Mouse (Mus musculus) liver, embryonic 15.5 days (tissue): Measurements from ENCODE around the gene Mas1. TPM values are rescaled to one million over a fixed set of nuclear protein-coding genes. Genes with fewer than 3 reads are reported as not detected.
A peak's percentile ranks its signal among the peaks of the same experiment; 100 is the strongest.

Experiments
- ATAC-seq: fragments of 200-750 bp; cut with Nextera tagmentation; 2 replicates; pipeline ENCODE4 v1.8.0; 2017; ENCODE audit warnings: moderate number of reproducible peaks, mild to moderate bottlenecking, moderate library complexity; ENCODE audit not compliant: insufficient read depth
- H3K27ac ChIP-seq: fragments of 300-500 bp; sonication (generic); replicated peaks from 2 replicates; pipeline ENCODE4 v1.5.1; 2015; ENCODE audit warnings: mild to moderate bottlenecking, inconsistent platforms
- H3K27me3 ChIP-seq: fragments of 300-500 bp; sonication (generic); 2 replicates; pipeline ENCODE4 v1.6.1; 2015; ENCODE audit warnings: mild to moderate bottlenecking, inconsistent platforms
- H3K36me3 ChIP-seq: fragments of 300-500 bp; sonication (generic); replicated peaks from 2 replicates; pipeline ENCODE4 v1.6.1; 2015; ENCODE audit warnings: moderate library complexity, mild to moderate bottlenecking, inconsistent platforms
- H3K4me1 ChIP-seq: fragments of 300-500 bp; sonication (generic); replicated peaks from 2 replicates; pipeline ENCODE4 v1.6.1; 2015; ENCODE audit warnings: inconsistent platforms
- H3K4me2 ChIP-seq: fragments of 300-500 bp; sonication (generic); 2 replicates; pipeline ENCODE4 v1.6.1; 2015; ENCODE audit warnings: moderate library complexity, mild to moderate bottlenecking, inconsistent platforms
- H3K4me3 ChIP-seq: fragments of 300-500 bp; sonication (generic); replicated peaks from 2 replicates; pipeline ENCODE4 v1.5.1; 2015; ENCODE audit warnings: mild to moderate bottlenecking, inconsistent platforms
- H3K9ac ChIP-seq: fragments of 300-500 bp; sonication (generic); 2 replicates; pipeline ENCODE4 v1.6.1; 2015; ENCODE audit warnings: moderate library complexity, mild to moderate bottlenecking, inconsistent platforms
- H3K9me3 ChIP-seq: fragments of 300-500 bp; sonication (generic); replicated peaks from 2 replicates; pipeline ENCODE4 v1.6.1; 2016; ENCODE audit warnings: inconsistent platforms
- WGBS: fragments of 180-500 bp; shearing (Covaris S2); methylation state at CpG from one replicate; pipeline ENCODE4 v1.1.7; 2015; ENCODE audit warnings: mixed read lengths; ENCODE audit not compliant: insufficient replicate concordance; 5-methylcytosine and 5-hydroxymethylcytosine counted together
- polyA plus RNA-seq: library from polyadenylated mRNA; unstranded; fragments of >200 nt; fragmentation: Nextera tagmentation; extraction: Ambion mirVana; gene quantifications from 2 replicates; pipeline ENCODE4 v1.2.1, GENCODE M21; 2015

The Mas1 gene
- polyA plus RNA-seq, 1 experiment from 2014 or later: 0.33 TPM

- ATAC-seq: no peak
- H3K27me3 ChIP-seq: peaks cover 6% of the 10 kb centered on the region
- H3K9ac ChIP-seq: no peak overlapping the region
- H3K36me3 ChIP-seq: no peaks in the 10 kb centered on the region
- no peak overlapping the region for H3K27ac ChIP-seq
- no peak overlapping the region for H3K4me2 ChIP-seq
- H3K4me3 ChIP-seq: no peak overlapping the region
- no peaks in the 10 kb centered on the region for H3K4me1 ChIP-seq
- no peaks in the 10 kb centered on the region for H3K9me3 ChIP-seq
- 66% methylated on average over 5 of the region's 5 CpGs for WGBS
Observed at GRCm38 (mm10) chr17:12846474-12846873, 21.5 kb downstream of the Mas1 start.

GRCm38 (mm10) chr17:12845862-12846261 lies 22.1 kb downstream of the Mas1 start:
- 36% methylated on average over 5 of the region's 5 CpGs for WGBS
- no peak overlapping the region for H3K9ac ChIP-seq
- H3K27ac ChIP-seq: no peak overlapping the region
- no peak for ATAC-seq
- no peak overlapping the region for H3K4me3 ChIP-seq
- H3K4me2 ChIP-seq: no peak overlapping the region
- no peaks in the 10 kb centered on the region for H3K36me3 ChIP-seq
- peaks cover 6% of the 10 kb centered on the region for H3K27me3 ChIP-seq
- no peaks in the 10 kb centered on the region for H3K4me1 ChIP-seq
- H3K9me3 ChIP-seq: no peaks in the 10 kb centered on the region

GRCm38 (mm10) chr17:12844540-12844939 lies 23.4 kb downstream of the Mas1 start:
- Histone ChIP-seq H3K4me1 (no peaks in the 10 kb centered on the region), H3K4me3 (no peak overlapping the region), H3K27me3 (peaks cover 6% of the 10 kb centered on the region), H3K36me3 (no peaks in the 10 kb centered on the region), H3K9ac (no peak overlapping the region), H3K27ac (no peak overlapping the region), H3K4me2 (no peak overlapping the region), H3K9me3 (no peaks in the 10 kb centered on the region)
- 73% methylated on average over 4 of the region's 4 CpGs for WGBS
- ATAC-seq: no peak

- Histone ChIP-seq H3K4me2 (no peak overlapping the region), H3K36me3 (no peaks in the 10 kb centered on the region), H3K27ac (no peak overlapping the region), H3K27me3 (peaks cover 6% of the 10 kb centered on the region), H3K9me3 (no peaks in the 10 kb centered on the region), H3K9ac (no peak overlapping the region), H3K4me1 (no peaks in the 10 kb centered on the region), H3K4me3 (no peak overlapping the region)
- WGBS: 37% methylated on average over 6 of the region's 6 CpGs
- ATAC-seq: no peak
Observed at GRCm38 (mm10) chr17:12843826-12844225, 24.1 kb downstream of the Mas1 start.

GRCm38 (mm10) chr17:12839475-12840267 lies 28.3 kb downstream of the Mas1 start:
- Histone ChIP-seq H3K36me3 (no peaks in the 10 kb centered on the region), H3K9me3 (no peaks in the 10 kb centered on the region), H3K9ac (no peak overlapping the region), H3K4me2 (no peak overlapping the region), H3K4me3 (no peak overlapping the region), H3K4me1 (no peaks in the 10 kb centered on the region), H3K27ac (no peak overlapping the region), H3K27me3 (no peaks in the 10 kb centered on the region)
- WGBS: 57% methylated on average over 10 of the region's 10 CpGs
- ATAC-seq: no peak

- Histone ChIP-seq H3K4me1 (no peaks in the 10 kb centered on the region), H3K4me3 (no peak overlapping the region), H3K27ac (no peak overlapping the region), H3K27me3 (no peaks in the 10 kb centered on the region), H3K4me2 (no peak overlapping the region), H3K36me3 (no peaks in the 10 kb centered on the region), H3K9me3 (no peaks in the 10 kb centered on the region), H3K9ac (no peak overlapping the region)
- ATAC-seq: no peak
- WGBS: 71% methylated on average over 5 of the region's 5 CpGs
Observed at GRCm38 (mm10) chr17:12835738-12836137, 32.2 kb downstream of the Mas1 start.

GRCm38 (mm10) chr17:12834826-12835225 lies 33.1 kb downstream of the Mas1 start:
- Histone ChIP-seq H3K9ac (no peak overlapping the region), H3K4me1 (no peaks in the 10 kb centered on the region), H3K9me3 (no peaks in the 10 kb centered on the region), H3K27me3 (no peaks in the 10 kb centered on the region), H3K4me2 (no peak overlapping the region), H3K27ac (no peak overlapping the region), H3K4me3 (no peak overlapping the region), H3K36me3 (no peaks in the 10 kb centered on the region)
- 47% methylated on average over 3 of the region's 3 CpGs for WGBS
- ATAC-seq: no peak

GRCm38 (mm10) chr17:12834317-12834716 lies 33.6 kb downstream of the Mas1 start:
- H3K27ac ChIP-seq: no peak overlapping the region
- no peak overlapping the region for H3K4me2 ChIP-seq
- no peak overlapping the region for H3K9ac ChIP-seq
- 52% methylated on average over 3 of the region's 3 CpGs for WGBS
- H3K4me1 ChIP-seq: no peaks in the 10 kb centered on the region
- H3K36me3 ChIP-seq: no peaks in the 10 kb centered on the region
- H3K27me3 ChIP-seq: no peaks in the 10 kb centered on the region
- no peak for ATAC-seq
- H3K4me3 ChIP-seq: no peak overlapping the region
- no peaks in the 10 kb centered on the region for H3K9me3 ChIP-seq

GRCm38 (mm10) chr17:12832657-12833056 lies 35.3 kb downstream of the Mas1 start:
- H3K27ac ChIP-seq: no peak overlapping the region
- ATAC-seq: no peak
- no peak overlapping the region for H3K4me2 ChIP-seq
- no peak overlapping the region for H3K4me3 ChIP-seq
- no peaks in the 10 kb centered on the region for H3K9me3 ChIP-seq
- no peak overlapping the region for H3K9ac ChIP-seq
- 66% methylated on average over 4 of the region's 4 CpGs for WGBS
- H3K36me3 ChIP-seq: no peaks in the 10 kb centered on the region
- no peaks in the 10 kb centered on the region for H3K27me3 ChIP-seq
- no peaks in the 10 kb centered on the region for H3K4me1 ChIP-seq

- Histone ChIP-seq H3K4me2 (no peak overlapping the region), H3K27ac (no peak overlapping the region), H3K9me3 (no peaks in the 10 kb centered on the region), H3K4me3 (no peak overlapping the region), H3K36me3 (no peaks in the 10 kb centered on the region), H3K27me3 (no peaks in the 10 kb centered on the region), H3K4me1 (no peaks in the 10 kb centered on the region), H3K9ac (no peak overlapping the region)
- no peak for ATAC-seq
- 67% methylated on average over 3 of the region's 3 CpGs for WGBS
Observed at GRCm38 (mm10) chr17:12832231-12832630, 35.7 kb downstream of the Mas1 start.

- no peak overlapping the region for H3K27ac ChIP-seq
- no peak overlapping the region for H3K9ac ChIP-seq
- no peak overlapping the region for H3K4me3 ChIP-seq
- H3K4me2 ChIP-seq: no peak overlapping the region
- ATAC-seq: no peak
- H3K9me3 ChIP-seq: no peaks in the 10 kb centered on the region
- no peaks in the 10 kb centered on the region for H3K36me3 ChIP-seq
- H3K4me1 ChIP-seq: no peaks in the 10 kb centered on the region
- no peaks in the 10 kb centered on the region for H3K27me3 ChIP-seq
- WGBS: 55% methylated on average over 5 of the region's 5 CpGs
Observed at GRCm38 (mm10) chr17:12830351-12830750, 37.6 kb downstream of the Mas1 start.

GRCm38 (mm10) chr17:12815885-12816284 lies 52.1 kb downstream of the Mas1 start:
- 0 out of 2 replicates have a peak, but pooled peaks cover 12% of the 10 kb centered on the region for H3K36me3 ChIP-seq
- H3K4me1 ChIP-seq: peaks cover 3% of the 10 kb centered on the region; the same call in 1 of the 2 replicates
- peak; percentile 83 for ATAC-seq
- no peak overlapping the region for H3K4me3 ChIP-seq
- WGBS: 31% methylated on average over 4 of the region's 4 CpGs
- H3K4me2 ChIP-seq: no peak overlapping the region
- no peak overlapping the region for H3K27ac ChIP-seq
- H3K9me3 ChIP-seq: no peaks in the 10 kb centered on the region
- H3K27me3 ChIP-seq: no peaks in the 10 kb centered on the region
- H3K9ac ChIP-seq: no peak overlapping the region
